Mouse (Mus musculus) intestine, postnatal 0 days (tissue): ENCODE data around the gene Heatr9. TPM values are rescaled to one million over a fixed set of nuclear protein-coding genes. Genes with fewer than 3 reads are reported as not detected.
A peak's percentile ranks its signal among the peaks of the same experiment; 100 is the strongest.

Experiments used
- ATAC-seq: fragments of 200-750 bp; cut with Nextera tagmentation; 2 replicates; pipeline ENCODE4 v1.8.0; 2017; ENCODE audit warnings: mild to moderate bottlenecking, moderate TSS enrichment, moderate library complexity
- H3K27ac ChIP-seq: fragments of 300-500 bp; sonication (generic); 2 replicates; pipeline ENCODE4 v1.5.1; 2014; ENCODE audit warnings: mild to moderate bottlenecking, low read depth, low read length, moderate library complexity
- H3K27me3 ChIP-seq: fragments of 300-500 bp; sonication (generic); replicated peaks from 2 replicates; pipeline ENCODE4 v1.6.1; 2014; ENCODE audit warnings: low read length, mixed read lengths; ENCODE audit not compliant: control insufficient read depth, insufficient read depth
- H3K36me3 ChIP-seq: fragments of 300-500 bp; sonication (generic); 2 replicates; pipeline ENCODE4 v1.6.1; 2014; ENCODE audit warnings: mild to moderate bottlenecking, moderate library complexity; ENCODE audit not compliant: control insufficient read depth, insufficient read depth
- H3K4me1 ChIP-seq: fragments of 300-500 bp; sonication (generic); replicated peaks from 2 replicates; pipeline ENCODE4 v1.6.1; 2014; ENCODE audit warnings: antibody characterized with exemption, low read length, mixed read lengths; ENCODE audit not compliant: control insufficient read depth, insufficient read depth
- H3K4me2 ChIP-seq: fragments of 300-500 bp; sonication (generic); replicated peaks from 2 replicates; pipeline ENCODE4 v1.6.1; 2014; ENCODE audit warnings: low read depth, mild to moderate bottlenecking, moderate library complexity
- H3K4me3 ChIP-seq: fragments of 300-500 bp; sonication (generic); 2 replicates; pipeline ENCODE4 v1.5.1; 2014; ENCODE audit warnings: low read depth, low read length
- H3K9ac ChIP-seq: fragments of 300-500 bp; sonication (generic); 2 replicates; pipeline ENCODE4 v1.6.1; 2014; ENCODE audit warnings: mild to moderate bottlenecking, low read depth, low read length
- H3K9me3 ChIP-seq: fragments of 300-500 bp; sonication (generic); 2 replicates; pipeline ENCODE4 v1.6.1; 2016; ENCODE audit warnings: mixed run types; ENCODE audit not compliant: control insufficient read depth
- CTCF ChIP-seq: sonication (generic); IDR thresholded peaks from 2 replicates; pipeline ENCODE4 v1.5.1; 2016; ENCODE audit warnings: low read depth, mild to moderate bottlenecking, control low read depth, antibody characterized with exemption, moderate library complexity
- WGBS: fragments of 180-500 bp; shearing (Covaris S2); extraction: QIAGEN DNeasy Blood & Tissue Kit; methylation state at CpG from one replicate; pipeline ENCODE4 v1.1.7; 2014; 5-methylcytosine and 5-hydroxymethylcytosine counted together
- polyA plus RNA-seq: library from polyadenylated mRNA; unstranded; fragments of >200 nt; fragmentation: Nextera tagmentation; extraction: Ambion mirVana; gene quantifications from 2 replicates; pipeline ENCODE4 v1.2.1, GENCODE M21; 2015

Heatr9 gene
- polyA plus RNA-seq, 1 experiment from 2014 or later = not detected

DNA sequence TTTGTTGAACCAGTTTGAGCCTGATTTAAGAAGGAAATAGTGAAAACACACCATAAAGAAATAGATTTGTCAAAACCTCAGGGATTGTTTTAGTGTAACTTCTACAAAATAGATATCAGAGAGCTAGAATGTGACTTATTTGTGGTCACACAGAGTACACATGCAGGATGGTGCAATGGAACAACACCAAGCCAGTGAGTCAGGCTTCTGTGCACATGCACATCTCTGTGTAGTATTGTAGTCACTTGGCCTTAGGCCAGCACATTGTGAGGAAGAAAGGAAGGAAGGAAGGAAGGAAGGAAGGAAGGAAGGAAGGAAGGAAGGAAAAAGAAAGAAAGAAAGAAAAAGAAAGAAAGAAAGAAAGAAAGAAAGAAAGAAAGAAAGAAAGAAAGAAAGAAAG, 4.8 kb downstream of the Heatr9 start:
- H3K27me3 ChIP-seq = no peaks in the 10 kb centered on the region
- no peak overlapping the region for H3K27ac ChIP-seq
- no peak for TF ChIP-seq CTCF
- H3K36me3 ChIP-seq = no peaks in the 10 kb centered on the region
- H3K4me2 ChIP-seq = no peak overlapping the region
- H3K9ac ChIP-seq = no peak overlapping the region
- H3K4me1 ChIP-seq = no peaks in the 10 kb centered on the region; the same call in 1 of the 2 replicates
- H3K4me3 ChIP-seq = no peak overlapping the region
- ATAC-seq = no peak
- no peaks in the 10 kb centered on the region for H3K9me3 ChIP-seq

DNA sequence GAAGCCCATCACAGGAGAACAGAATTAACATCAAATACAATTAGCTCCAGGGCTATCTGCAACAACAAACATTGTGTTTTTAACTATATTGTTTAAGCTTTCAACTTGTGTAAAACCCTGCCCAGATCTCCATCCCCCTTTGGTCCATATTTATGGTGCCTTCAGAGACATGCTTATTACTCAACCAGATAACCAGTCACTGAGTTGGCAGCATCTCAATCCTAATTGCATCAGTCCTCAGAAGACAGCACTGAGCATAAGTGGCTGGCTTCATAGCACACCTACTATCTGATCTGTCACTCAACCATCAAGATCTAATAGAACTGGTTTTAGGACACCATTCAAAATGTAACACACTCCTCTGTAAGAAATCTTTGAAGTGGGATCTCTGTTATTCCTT, 12.5 kb downstream of the Heatr9 start:
- no peaks in the 10 kb centered on the region; the same call in 1 of the 2 replicates for H3K4me1 ChIP-seq
- H3K4me3 ChIP-seq = no peak overlapping the region
- H3K9ac ChIP-seq = no peak overlapping the region
- H3K27me3 ChIP-seq = no peaks in the 10 kb centered on the region
- peaks cover 30% of the 10 kb centered on the region for H3K36me3 ChIP-seq
- no peak for TF ChIP-seq CTCF
- no peak overlapping the region for H3K4me2 ChIP-seq
- H3K9me3 ChIP-seq = no peaks in the 10 kb centered on the region
- no peak overlapping the region for H3K27ac ChIP-seq
- no peak for ATAC-seq

GRCm38 (mm10) chr11:83504308-83504707, 17.7 kb downstream of the Heatr9 start:
- no peak for TF ChIP-seq CTCF
- Histone ChIP-seq H3K4me1 (no peaks in the 10 kb centered on the region), H3K4me2 (no peak overlapping the region), H3K36me3 (peaks cover 57% of the 10 kb centered on the region), H3K9me3 (no peaks in the 10 kb centered on the region), H3K9ac (no peak overlapping the region), H3K27me3 (no peaks in the 10 kb centered on the region), H3K4me3 (no peak overlapping the region), H3K27ac (no peak overlapping the region)
- no peak for ATAC-seq
- WGBS = 72% methylated on average over 5 of the region's 5 CpGs

- Histone ChIP-seq H3K9ac (no peak overlapping the region), H3K27me3 (no peaks in the 10 kb centered on the region), H3K4me1 (no peaks in the 10 kb centered on the region), H3K36me3 (peaks cover 26% of the 10 kb centered on the region), H3K4me2 (no peak overlapping the region), H3K27ac (no peak overlapping the region), H3K9me3 (no peaks in the 10 kb centered on the region), H3K4me3 (no peak overlapping the region)
- WGBS = 86% methylated on average over 2 of the region's 2 CpGs
- ATAC-seq = no peak
- no peak for TF ChIP-seq CTCF
Observed at GRCm38 (mm10) chr11:83495571-83495970, 26.4 kb downstream of the Heatr9 start.

DNA sequence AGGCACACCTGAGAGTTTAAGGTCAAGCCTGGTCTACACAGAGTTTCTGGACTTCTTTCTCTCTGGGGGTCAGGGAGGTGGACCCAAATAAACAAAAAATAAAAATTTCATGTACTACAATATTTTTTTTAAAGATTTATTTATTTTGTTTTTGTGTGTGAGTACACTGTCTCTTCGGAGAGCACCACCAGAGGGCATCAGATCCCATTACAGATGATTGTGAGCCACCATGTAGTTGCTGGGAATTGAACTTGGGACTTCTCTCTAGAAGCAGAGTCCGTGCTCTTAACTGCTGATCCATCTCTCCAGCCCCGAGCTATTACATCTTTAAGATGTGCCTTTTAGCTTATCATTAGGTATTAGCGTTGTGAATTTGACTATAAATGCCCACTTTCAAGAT, 30.5 kb downstream of the Heatr9 start:
- Histone ChIP-seq H3K36me3 (peaks cover 30% of the 10 kb centered on the region), H3K4me3 (no peak overlapping the region), H3K27me3 (no peaks in the 10 kb centered on the region), H3K27ac (no peak overlapping the region), H3K9ac (no peak overlapping the region), H3K9me3 (no peaks in the 10 kb centered on the region), H3K4me2 (no peak overlapping the region), H3K4me1 (no peaks in the 10 kb centered on the region)
- TF ChIP-seq CTCF = peak; percentile 51
- WGBS = 81% methylated on average over 4 of the region's 4 CpGs
- no peak for ATAC-seq

DNA sequence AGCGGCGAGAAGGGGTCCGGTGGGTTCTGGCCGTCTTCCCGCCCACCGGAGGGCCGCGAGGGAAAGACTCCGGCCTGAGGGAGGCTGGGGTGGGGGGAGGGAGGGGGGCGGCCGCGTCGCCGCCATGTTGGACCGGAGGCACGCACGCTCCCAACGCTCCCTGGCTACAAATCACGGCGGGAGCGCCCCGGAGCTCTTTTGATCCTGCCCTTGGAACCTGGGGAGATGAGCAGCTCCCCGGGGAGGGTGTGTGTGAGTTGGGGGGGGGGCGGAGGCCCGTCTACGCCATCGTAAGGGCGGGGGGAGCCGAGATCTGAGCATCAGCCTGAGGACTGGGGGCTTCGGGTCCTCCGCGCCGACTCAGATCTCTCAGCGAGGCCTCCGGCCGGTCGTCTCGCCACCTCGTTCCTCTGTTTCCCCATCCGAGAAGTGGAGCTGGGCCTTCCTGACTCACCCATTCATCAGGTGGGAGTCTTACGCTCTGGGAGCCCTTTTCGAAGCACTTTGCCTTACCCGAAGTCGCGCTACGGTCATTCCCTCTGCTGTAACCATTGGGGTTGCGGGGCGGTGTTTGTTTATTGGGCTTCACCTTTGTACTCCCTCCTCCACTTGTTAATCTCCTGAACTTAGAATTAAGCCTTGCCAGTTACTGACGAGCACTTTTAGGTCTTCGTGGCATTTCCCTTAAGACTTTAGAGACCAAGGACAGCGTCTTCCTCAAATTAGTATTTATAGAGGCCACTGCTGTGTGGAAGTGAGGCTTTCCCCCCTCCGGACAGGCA, 48.5 kb downstream of the Heatr9 start:
- 0 out of 2 replicates have a peak, but pooled peaks cover 4% of the 10 kb centered on the region for H3K4me1 ChIP-seq
- no peaks in the 10 kb centered on the region for H3K9me3 ChIP-seq
- peak overlapping the region; percentile 73 for H3K9ac ChIP-seq
- no peaks in the 10 kb centered on the region for H3K36me3 ChIP-seq
- H3K27ac ChIP-seq = peak overlapping the region; percentile 97
- H3K27me3 ChIP-seq = no peaks in the 10 kb centered on the region
- no peak for TF ChIP-seq CTCF
- under 1% methylated on average over 49 of the region's 52 CpGs for WGBS
- peak overlapping the region; percentile 78 for H3K4me3 ChIP-seq
- ATAC-seq = peak; percentile 74
- H3K4me2 ChIP-seq = peak overlapping the region; percentile 82
